Mouse (Mus musculus): ENCODE results near the gene Jam3. TPM values are rescaled to one million over a fixed set of nuclear protein-coding genes. Genes with fewer than 3 reads are reported as not detected.
A peak's percentile ranks its signal among the peaks of the same experiment; 100 is the strongest.

The Jam3 gene
- 10 to 100 TPM; 27.3 to 32.7 TPM for total RNA-seq (2021)
- long read RNA-seq, experiment 1, transcript Jam3-201 (9 exons, 1,942 nt): major isoform, 20 of 30 reads
- long read RNA-seq, experiment 1, partial matches to known transcripts: 1 of 30 reads
- long read RNA-seq, experiment 1, other reads (novel, unspliced or antisense): 8 of 30 reads
- long read RNA-seq, experiment 2, transcript Jam3-201 (9 exons, 1,942 nt): major isoform, 23 of 26 reads
- long read RNA-seq, experiment 2, partial matches to known transcripts: 0 of 26 reads
- long read RNA-seq, experiment 2, other reads (novel, unspliced or antisense): 3 of 26 reads

DNA sequence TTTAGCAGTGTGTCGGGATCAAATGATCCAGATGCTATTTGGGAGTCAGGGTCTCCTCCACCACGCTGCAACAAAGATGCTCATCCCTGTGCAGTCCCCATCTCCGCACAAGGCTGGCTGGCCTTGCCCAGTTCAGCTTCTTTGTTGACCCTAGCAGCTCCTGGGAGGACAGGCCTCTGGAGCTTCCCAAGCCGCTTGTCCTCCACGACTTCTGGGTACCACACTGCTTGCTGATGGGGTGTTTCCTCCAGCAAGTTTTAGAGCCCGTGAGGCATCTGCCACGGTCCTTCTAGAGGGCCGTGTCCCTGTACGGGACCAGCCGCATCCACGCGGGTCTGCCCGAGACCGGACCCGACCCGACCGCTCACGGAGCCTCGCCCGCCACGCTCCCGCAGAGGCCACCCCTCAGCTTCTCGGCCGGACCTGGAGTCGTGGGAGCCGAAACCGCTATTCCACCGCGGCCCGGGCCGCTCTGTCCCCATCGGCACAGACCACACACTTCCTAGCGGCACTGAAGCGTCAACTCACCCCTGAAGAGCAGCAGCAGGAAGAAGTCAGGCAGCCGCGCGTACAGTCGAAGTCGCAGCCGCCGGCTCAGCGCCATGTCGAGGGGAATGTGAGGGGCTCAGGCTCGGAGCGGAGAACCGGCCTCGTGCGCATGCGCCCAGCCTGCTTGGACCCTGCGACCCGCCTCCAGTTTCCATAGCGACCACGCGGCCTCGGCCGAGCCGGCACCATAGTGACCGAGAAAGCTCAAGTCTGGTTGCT lies at the start of gene Jam3:
Gene Jam3 (minus strand): TSS at position 659 of the 768 bp plus-strand sequence.
- DNase-seq (ENCODE audit: low spot score in 2 of 2): peak; percentile 91 to 94

DNA sequence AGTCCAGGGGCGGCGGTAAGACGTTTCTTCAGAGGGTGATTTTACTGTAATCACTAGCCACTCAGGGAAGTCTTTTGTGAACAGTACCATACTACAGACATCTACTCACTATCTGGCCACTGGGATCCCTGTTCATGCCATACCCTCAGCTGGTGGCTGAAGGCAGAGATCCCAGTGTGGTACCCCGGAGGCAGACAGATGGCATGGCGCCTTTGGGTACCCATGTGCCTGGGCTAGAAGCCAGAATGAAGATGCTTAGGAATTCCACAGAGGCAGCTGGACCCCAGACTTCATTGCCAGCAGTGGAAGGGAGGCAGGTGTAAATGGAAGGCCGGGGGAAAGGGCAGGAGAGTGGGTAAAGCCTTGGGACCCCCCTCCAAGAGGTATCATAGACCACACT lies 49.0 kb upstream of the Jam3 start:
- no peak for DNase-seq (ENCODE audit: low spot score in 2 of 2)

DNA sequence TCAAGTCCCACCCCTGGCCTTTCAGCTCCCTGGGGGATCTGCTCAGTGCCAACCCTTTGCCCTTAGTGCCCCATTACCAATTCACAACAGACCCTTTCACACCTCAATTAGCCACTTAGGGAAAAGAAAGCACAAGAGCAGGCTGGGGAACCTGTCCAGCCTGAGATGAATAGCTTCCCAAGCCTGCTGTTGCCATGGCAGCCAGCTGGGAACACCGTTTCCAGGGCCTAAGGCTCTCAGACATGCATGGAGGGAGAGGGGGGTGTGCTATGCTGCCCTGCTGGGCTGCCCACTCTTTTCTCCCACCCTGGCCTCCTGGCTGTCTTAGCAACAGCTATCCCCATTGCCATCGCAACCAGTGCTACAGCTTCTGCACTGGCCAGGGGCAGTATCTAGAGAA lies 47.9 kb upstream of the Jam3 start:
- peak; percentile 55 to 79 for DNase-seq (ENCODE audit: low spot score in 2 of 2)

DNA sequence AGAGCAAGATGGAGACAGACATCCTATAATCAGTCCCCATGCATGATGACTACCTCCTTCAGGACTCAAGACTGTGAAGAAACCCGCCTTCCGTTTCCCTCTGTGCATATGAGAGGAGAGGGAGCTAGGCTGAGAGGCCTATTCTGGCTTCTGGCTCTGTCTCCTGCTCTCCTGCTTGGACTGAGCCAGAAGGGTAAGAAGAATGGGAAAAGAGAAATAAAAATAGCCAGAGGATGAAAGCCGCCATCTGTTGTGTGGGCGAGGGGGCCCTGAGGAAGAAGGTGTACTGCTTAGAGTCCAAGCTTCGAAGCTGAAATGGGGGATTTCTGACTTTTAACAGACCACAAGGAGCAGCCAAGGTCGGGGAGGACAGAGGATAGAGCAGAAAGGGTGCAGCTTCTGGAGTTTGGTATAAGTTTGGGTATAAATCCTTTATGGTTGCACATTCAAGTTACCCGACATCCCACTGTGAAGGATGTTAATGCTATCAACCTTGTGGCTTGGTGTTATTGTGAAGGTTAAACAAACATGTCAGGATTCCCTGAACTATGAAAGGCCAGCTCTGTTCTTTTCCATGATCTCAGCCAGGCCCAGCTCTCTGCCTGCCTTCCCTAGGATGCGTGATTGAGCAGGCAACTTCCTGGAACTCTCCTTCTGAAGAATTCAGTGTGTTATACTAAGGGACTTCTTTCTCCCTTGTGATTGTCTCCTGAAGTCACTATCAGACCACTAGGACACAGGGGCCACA lies 46.4 kb upstream of the Jam3 start:
- peak; percentile 49 to 63 for DNase-seq (ENCODE audit: low spot score in 2 of 2)

DNA sequence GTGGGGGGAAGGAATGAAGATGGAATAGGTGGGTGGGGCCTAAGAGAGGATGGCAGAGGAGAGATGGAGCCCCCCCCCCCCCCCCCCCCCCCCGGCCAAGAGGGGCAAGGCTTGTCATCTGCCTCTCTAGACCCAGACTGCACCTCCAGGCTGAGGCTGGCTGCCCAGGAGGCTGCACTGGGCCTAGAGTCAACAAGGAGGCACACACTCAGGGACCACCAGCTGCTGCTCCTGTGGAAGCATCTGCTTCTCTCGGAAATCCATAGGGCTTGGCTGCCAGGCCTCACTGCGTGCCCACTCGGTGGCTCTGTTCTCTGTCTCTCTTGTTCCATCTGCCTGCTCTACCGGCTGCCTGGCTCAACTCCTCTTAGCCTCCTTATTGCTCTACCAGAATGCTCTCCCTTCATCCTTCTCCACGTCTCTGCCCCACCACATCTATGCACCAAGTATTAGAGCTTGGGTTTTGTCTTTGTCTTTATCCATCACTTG lies 38.4 kb upstream of the Jam3 start:
- peak; percentile 66 to 74 for DNase-seq (ENCODE audit: low spot score in 2 of 2)

DNA sequence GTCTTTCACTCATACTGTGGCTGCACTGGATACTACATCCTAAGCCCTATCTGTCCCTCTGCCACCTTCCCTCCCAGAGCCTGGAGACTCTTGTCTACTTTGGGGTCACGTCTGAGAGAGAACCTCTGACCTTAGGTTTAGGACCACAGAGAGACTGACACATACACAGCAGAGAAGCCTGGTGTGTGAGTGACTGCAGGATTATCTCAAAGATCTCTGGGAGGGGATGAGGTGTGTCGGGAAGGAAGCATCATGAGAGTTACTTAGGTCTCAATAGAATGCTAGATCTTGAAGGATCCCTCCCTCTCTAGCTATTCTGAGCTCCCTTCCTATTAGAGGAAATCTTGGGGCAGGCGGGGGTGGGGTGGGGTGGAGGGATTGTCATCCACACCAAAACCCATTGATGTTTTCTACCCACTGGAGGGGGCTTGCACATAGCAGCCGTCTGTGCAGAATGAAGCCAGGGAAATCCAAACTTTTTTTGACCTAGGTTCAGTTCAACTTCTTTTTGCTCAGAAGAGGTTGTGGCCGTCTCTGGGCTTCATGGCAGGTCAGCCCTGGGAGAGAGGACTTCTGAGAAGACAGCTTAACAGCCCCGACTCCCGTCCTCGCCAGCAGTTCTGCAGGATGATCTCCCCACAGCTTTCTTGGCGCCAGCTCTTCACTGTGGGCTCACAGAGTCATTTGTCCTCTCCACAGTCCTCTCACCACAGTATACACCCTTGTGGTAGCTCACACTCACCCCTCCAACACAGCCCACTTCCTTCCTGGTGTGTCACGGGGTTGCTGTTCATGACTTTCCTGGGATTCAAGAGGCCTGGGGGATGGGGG lies 37.8 kb upstream of the Jam3 start:
- peak in 1 of 2 experiments; percentile 53 for DNase-seq (ENCODE audit: low spot score in 2 of 2)

DNA sequence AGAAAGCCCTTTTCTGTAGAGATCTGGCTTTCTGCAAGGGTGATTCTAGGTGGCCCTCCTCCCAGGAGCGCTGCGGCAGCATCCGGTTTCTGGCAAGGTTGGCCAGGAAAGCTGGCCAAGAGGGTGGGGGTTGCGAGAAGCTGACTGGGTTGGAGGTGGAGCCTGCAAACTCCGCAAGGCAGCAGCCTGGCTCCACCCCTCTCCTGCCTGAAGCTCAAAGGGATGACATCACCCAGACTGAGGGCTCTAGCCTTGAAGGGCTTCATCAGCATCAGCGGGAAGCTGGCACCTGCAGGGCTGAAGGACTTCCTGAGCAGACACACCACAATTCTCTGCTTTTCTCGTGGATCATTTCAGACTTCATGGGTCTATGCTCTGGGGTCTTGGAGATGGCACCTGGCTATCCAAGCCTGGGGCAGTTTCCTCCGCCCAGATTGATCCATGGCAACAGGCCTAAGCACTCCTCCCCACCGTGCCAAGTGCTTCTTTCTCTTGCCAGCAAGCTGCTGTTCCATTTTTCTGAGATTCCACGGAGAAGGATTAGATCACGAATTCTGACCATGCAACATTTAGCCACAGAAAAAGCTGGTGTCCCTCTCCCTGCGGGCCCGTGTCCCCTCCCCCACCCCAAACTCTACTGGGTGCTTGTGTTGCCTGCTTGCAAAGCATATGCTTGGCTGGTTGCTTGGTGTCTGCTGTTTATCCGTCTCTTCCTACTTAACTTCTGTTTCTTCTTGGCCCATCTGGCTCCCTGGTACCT lies 37.0 kb upstream of the Jam3 start:
- DNase-seq (ENCODE audit: low spot score in 2 of 2): peak; percentile 84 to 91

DNA sequence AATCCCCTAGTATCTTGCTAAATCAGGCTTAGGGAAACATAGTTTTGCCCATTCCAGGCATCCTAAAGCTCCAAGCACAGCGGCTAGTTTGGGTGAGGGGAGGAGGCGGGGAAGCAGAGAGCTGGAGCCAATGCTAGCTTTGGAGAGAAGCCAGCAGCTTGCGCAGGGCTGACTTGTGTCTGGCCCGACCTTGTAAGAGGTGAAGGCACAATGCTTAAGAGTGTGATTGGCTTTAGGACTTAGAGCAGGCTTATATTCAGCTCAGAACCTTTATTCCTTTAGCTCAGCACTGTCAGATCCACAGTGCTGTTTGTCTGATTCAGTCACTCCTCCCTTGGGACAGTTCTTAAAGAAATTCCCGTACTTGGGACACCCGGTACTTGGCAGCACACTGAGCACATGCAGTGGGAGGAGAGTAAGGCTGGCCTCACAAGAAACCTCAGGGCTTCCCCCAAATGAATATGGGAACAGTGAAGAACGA lies 36.3 kb upstream of the Jam3 start:
- DNase-seq (ENCODE audit: low spot score in 2 of 2): peak in 1 of 2 experiments; percentile 32

DNA sequence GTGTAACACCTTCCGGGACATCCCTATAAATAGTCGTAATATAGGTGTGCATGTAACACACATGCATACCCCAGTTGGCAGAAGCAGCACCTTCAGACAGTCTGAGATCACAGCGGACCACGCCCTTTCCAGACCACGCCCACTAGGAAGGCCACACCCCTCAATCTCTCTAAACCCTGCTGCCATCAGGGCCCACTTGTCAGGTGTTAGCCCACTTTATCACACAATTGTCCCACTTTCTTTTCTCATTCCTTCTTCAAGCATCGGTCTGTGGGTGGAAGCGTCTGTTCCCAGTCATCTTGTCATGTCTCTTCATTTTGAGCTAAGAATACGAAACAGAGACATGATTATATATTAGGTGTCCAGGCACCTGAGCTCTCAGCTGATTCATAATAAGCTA lies 35.2 kb upstream of the Jam3 start:
- peak in 1 of 2 experiments; percentile 37 for DNase-seq (ENCODE audit: low spot score in 2 of 2)

DNA sequence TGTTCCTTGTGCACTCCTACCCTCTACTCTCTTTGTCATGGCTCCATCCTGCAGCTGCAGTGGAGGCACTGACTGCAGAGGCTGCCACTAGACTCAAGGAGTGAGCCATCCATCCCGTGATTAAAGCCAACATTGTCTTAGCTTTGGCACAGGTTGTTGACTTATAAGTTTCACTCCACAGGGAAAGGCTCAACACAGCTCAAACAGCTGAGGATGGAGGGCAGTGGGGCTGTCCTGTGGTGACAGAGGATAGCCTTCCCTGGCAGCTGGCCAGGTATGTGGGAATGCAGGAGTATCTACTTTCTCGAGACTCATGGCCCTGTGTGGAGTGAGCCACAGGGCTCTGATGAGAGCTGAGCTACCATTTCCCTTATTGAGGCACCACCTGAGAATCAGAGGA lies 34.1 kb upstream of the Jam3 start:
- DNase-seq (ENCODE audit: low spot score in 2 of 2): no peak

DNA sequence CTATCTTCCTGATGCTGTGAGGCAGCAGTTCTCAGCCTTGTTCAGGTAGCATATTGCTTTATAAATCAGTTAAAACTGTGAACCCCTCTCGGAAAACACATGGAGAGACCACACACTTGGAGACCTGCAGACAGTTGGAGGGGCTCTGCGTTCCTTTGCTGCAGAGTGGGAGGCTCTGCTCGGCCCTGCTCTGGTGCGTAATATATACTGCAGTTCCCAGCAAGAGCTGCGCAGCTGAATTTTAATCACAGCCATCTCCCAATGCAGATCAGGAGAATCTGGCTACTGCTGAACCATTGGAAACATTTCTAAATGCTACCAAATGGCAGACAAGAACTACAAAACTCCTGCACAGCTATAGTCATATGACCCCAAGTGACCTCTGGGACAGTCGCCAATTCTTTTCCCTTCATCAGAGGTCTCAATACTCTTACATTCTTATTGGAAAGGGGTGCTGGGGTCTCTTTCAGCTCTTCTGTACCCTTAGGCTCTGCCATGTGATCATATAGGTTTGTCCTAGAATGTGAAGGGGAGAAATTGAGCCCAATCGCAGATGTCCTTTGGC lies 33.5 kb upstream of the Jam3 start:
- no peak for DNase-seq (ENCODE audit: low spot score in 2 of 2)

DNA sequence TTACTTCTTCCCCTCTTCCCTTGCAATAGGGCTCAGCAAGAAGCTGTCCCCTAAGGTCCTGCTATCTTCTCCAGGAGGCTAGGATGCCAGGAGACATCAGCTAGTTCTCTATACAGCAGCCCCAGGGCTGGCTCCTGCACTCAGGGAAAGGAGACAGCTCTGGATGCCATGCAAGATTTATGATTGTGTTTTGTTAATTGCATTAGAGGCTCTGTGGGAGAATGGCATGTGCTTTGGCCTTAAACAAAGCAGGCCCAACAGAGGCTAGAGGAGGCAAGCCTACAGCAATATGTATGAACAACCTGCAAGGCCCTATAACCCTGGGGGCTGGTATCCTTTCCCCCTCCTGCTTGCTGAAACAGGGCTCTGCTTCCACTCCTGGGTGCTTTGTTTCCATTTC lies 30.6 kb upstream of the Jam3 start:
- no peak for DNase-seq (ENCODE audit: low spot score in 2 of 2)

DNA sequence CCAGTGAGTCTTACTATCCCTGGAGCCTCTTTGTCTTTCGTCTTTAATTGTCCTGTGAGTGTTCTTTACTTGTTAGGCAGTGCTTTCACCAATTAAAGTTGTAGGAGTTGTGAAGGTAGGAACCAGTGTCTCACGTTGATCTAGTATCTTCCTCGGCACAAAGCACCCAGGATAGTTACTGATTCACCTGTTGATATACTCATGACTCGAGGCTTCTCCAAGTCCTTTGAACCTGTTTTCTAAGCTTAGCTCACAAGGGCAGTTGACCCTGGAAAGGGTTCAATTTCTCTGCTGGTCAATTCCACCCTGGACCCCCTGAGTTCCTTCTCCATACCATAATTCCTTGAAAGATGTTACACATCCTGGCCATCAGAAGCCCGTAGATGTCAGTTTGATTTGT lies 26.9 kb upstream of the Jam3 start:
- DNase-seq (ENCODE audit: low spot score in 2 of 2): no peak

DNA sequence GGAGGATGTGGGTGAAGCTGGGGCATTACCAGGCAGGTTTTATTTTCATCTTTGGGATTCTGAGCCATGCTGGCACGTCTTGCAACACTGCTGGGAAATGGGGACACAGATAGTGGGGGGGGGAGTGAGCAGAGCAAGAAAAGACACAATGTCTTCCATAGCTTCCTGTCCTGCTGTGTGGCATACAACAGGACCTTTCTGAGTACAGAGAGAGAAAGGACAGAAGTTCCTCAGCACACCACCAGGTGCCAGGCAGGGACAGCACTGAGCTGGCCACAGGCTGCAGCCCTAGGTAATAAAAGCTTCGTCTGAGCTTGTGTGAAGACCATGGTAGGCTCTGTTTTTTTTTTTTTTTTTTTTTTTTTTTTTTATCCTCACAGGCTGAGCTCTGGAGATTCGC lies 25.3 kb upstream of the Jam3 start:
- DNase-seq (ENCODE audit: low spot score in 2 of 2): peak in 1 of 2 experiments; percentile 45

DNA sequence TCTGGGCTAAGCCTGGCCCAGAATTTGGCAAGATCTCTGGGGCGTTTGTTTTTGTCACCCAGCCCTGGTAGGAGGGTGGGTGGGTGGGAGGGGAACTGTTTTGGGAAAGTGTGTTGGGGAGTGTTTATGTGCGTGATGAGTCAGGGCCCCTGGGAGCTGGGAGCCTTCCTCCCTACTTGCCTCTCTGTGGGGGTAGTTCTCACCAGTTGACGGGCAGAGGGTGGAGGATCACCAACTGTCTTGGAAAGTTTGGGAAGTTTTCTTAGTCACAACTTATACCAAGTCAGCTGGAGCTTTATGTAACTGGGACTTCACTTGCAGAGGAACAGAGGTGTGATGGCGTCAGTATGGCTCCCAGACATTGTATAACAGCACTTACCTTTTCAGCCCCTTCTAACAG lies 23.7 kb upstream of the Jam3 start:
- peak; percentile 62 to 77 for DNase-seq (ENCODE audit: low spot score in 2 of 2)

DNA sequence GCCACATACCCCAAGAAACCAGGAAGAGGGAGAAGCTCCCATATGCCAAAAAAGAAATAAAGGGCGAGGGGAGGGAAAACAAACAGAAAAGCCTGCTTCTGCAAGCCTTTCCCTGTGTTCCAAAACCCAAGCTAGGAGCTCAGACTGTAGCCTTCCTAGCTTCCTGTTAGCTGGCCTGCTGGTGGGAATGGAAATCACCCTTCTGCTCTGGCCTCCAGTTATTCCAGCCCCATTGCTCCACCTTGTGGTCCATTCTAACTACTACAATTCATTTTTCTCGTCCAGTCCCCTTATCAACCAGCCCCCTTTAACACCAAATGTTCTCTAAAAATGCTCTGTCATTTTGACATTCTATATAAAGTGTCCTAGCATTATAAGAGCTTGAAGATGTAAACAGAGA lies 20.9 kb upstream of the Jam3 start:
- DNase-seq (ENCODE audit: low spot score in 2 of 2): peak; percentile 70 to 78

DNA sequence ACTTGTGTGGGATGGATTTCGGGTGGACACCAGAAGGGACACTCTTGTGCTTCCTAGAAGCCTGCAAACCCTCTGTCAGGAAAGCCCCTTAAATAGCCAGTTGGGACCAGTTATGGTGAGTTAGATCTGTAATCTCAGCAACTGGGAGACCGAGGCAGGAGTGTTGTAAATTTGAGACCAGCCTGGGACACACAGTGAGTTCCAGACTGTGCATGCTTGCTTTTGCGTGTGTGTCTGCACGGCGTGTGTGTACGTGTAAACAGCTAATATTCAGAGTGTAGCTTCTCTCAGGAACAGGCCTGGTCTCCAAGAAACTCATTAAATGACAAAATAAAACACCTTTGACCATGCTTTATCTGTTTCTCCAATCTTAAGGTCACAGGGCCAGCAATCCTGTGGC lies 20.5 kb upstream of the Jam3 start:
- no peak for DNase-seq (ENCODE audit: low spot score in 2 of 2)

DNA sequence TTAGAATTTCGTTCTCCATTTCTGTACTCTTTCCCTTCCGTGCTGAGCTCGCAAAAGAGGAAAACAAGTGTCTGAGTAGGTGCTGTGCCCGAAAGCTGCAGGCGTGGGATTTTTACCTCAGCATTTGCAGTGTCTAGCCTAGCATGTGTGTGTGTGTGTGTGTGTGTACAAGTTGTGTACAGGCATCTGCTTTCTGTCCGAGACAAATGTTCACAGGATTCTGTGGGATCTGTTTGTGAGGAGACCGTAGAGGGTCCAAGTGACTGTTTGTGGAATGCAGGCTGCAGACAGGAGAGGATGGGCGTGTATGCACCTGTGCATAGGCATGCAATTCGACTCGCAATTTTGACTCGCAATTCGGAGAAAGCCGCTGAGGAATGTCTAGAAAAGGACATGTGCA lies 20.0 kb upstream of the Jam3 start:
- peak; percentile 51 to 63 for DNase-seq (ENCODE audit: low spot score in 2 of 2)

DNA sequence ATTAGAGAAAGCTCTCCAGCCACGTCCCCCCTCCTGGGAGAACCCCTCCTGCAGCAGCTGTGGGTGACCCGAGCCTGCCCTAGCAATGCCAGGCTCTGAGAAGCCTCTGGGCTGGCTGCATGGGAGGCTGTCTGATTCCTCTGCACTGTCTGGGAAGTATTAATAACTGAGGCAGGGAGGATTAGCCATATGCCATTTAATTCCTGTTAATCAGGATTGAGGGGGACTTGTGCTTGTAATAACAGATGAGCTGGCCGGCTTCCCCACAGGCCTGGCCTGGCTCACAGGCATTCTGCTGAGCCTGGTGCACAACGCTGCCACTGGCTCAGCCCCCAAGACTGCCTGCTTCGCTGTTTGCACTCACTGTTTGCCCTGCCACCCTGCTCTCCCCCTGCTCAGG lies 18.9 kb upstream of the Jam3 start:
- no peak for DNase-seq (ENCODE audit: low spot score in 2 of 2)

DNA sequence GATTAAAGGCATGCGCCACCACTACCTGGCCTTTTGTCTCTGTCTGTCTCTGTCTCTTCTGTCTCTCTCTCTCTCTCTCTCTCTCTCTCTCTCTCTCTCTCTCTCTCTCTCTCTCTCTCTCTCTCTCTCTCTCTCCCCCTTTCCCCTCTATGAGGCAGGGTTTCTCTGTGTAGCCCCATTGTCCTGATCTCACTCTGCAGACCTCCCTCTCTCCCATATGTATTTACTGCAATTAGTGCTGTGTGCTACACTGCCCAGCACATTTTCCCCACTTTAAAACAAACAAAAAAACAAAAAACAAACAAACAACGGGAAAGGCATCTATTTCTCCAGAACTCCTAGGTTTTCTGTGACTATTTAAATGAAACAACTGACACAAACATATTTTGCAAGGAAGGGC lies 18.4 kb upstream of the Jam3 start:
- no peak for DNase-seq (ENCODE audit: low spot score in 2 of 2)

Measured in left cerebral cortex, adult 18-20 months (tissue).